Mouse (Mus musculus) heart, adult 2 months (tissue): Measurements from ENCODE around the gene Cdk14.

Experiments
- CTCF ChIP-seq: fragments of 200-600 bp; IDR thresholded peaks from 2 replicates; pipeline ENCODE4 v1.8.1; 2022; ENCODE audit warnings: antibody characterized with exemption, mild to moderate bottlenecking, moderate library complexity
- EP300 ChIP-seq: fragments of 200-500 bp; IDR thresholded peaks from 2 replicates; pipeline ENCODE4 v1.6.1; 2011; ENCODE audit warnings: low read depth, low read length, control low read depth; ENCODE audit not compliant: insufficient read depth
- POLR2A ChIP-seq: fragments of 200-500 bp; IDR thresholded peaks from 2 replicates; pipeline ENCODE4 v1.6.1; 2011; ENCODE audit warnings: mild to moderate bottlenecking, low read depth, low read length, control low read depth; ENCODE audit not compliant: insufficient read depth

DNA sequence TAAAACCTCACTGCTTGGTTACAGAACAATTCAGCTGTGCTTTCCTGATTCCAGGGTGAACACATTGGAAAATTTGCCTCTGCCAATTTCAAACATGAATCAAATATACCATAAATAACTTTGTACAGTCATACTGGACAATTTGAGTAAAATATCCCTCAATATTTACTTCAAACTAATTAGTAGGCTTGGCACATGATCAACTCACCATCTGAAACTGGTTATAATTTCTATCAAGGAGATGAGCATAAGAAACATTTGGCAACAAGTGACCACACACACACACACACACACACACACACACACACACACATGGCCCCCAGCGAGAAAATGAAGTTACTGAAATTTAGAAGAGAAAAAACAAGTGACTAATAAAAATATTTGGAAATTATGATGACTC lies 304.6 kb downstream of the Cdk14 start:
- TF ChIP-seq POLR2A (no peak), CTCF (no peak), EP300 (no peak)
